Mouse (Mus musculus) megakaryocyte, adult 5-6 weeks (primary cell): Measurements from ENCODE around the gene Arhgap28. TPM values are rescaled to one million over a fixed set of nuclear protein-coding genes. Genes with fewer than 3 reads are reported as not detected.

Experiments used
- ATAC-seq: 2 replicates; pipeline ENCODE4 v1.8.0; 2016; ENCODE audit warnings: mild to moderate bottlenecking, inconsistent platforms; ENCODE audit not compliant: poor library complexity, severe bottlenecking
- total RNA-seq, 2 experiments: library from RNA; stranded (forward) in 1 of 2; stranded (reverse) in 1 of 2; fragments of 153-499, 151-499 nt in 1 of 2; fragments of 221-1000, 200-1000 nt in 1 of 2; gene quantifications; 2 replicates each; pipeline versions ENCODE4 v1.2.3 to v1.2.4; 2015 to 2017

The Arhgap28 gene
- total RNA-seq (2015) (0.54 and 0.84 TPM in 2 replicates), total RNA-seq (2017) (0.29 and 0.37 TPM in 2 replicates)

GRCm38 (mm10) chr17:68003741-68004560 lies at the start of gene Arhgap28:
Gene Arhgap28 (minus strand): TSS chr17:68004120.
- ATAC-seq: peak; percentile 91

- ATAC-seq: no peak
These were observed 42.4 kb upstream of the Arhgap28 start for GRCm38 (mm10) chr17:68046341-68046675.

- ATAC-seq: no peak
These were observed 41.9 kb upstream of the Arhgap28 start for GRCm38 (mm10) chr17:68045655-68046340.

GRCm38 (mm10) chr17:68042377-68042776 lies 38.5 kb upstream of the Arhgap28 start:
- ATAC-seq: peak; percentile 77

GRCm38 (mm10) chr17:68037011-68037410 lies 33.1 kb upstream of the Arhgap28 start:
- no peak for ATAC-seq

- peak; percentile 88 for ATAC-seq
These were observed 25.6 kb upstream of the Arhgap28 start for GRCm38 (mm10) chr17:68029495-68029894.

- ATAC-seq: no peak
These were observed 24.6 kb upstream of the Arhgap28 start for GRCm38 (mm10) chr17:68028519-68028918.

GRCm38 (mm10) chr17:68024327-68024726 lies 20.4 kb upstream of the Arhgap28 start:
- peak; percentile 84 for ATAC-seq

GRCm38 (mm10) chr17:68019466-68020065 lies 15.6 kb upstream of the Arhgap28 start:
- no peak for ATAC-seq

GRCm38 (mm10) chr17:68017095-68017494 lies 13.2 kb upstream of the Arhgap28 start:
- no peak for ATAC-seq

- no peak for ATAC-seq
These were observed 7.7 kb upstream of the Arhgap28 start for GRCm38 (mm10) chr17:68011606-68012005.

GRCm38 (mm10) chr17:68010041-68010440 lies 6.1 kb upstream of the Arhgap28 start:
- no peak for ATAC-seq

GRCm38 (mm10) chr17:68004581-68005330 lies 836 bp upstream of the Arhgap28 start:
- peak; percentile 15; the same call in 1 of the 2 replicates for ATAC-seq

GRCm38 (mm10) chr17:68002608-68003595 lies 1.0 kb downstream of the Arhgap28 start:
- ATAC-seq: no peak

- ATAC-seq: no peak
These were observed 4.1 kb downstream of the Arhgap28 start for GRCm38 (mm10) chr17:67999801-68000200.

GRCm38 (mm10) chr17:67996769-67997155 lies 7.2 kb downstream of the Arhgap28 start:
- ATAC-seq: no peak

- peak; percentile 56 for ATAC-seq
These were observed 7.7 kb downstream of the Arhgap28 start for GRCm38 (mm10) chr17:67996097-67996768.

GRCm38 (mm10) chr17:67995277-67995819 lies 8.6 kb downstream of the Arhgap28 start:
- no peak for ATAC-seq

- ATAC-seq: no peak
These were observed 9.1 kb downstream of the Arhgap28 start for GRCm38 (mm10) chr17:67994861-67995260.
